Mouse (Mus musculus) small intestine, adult 2 months (tissue): ENCODE results near the gene Dcbld2.
"Not testable (repeated sequence)": the region's sequence is repeated elsewhere in the genome, so short reads cannot be mapped to it uniquely, and the experiment has no call there.

Experiments
- CTCF ChIP-seq: fragments of 200-500 bp; IDR thresholded peaks from 2 replicates; pipeline ENCODE4 v1.5.1; 2012; ENCODE audit warnings: low read depth, mild to moderate bottlenecking, control low read depth, inconsistent platforms, low read length, moderate library complexity, mixed read lengths; ENCODE audit not compliant: insufficient replicate concordance, insufficient read length; ENCODE audit errors: extremely low read depth
- POLR2A ChIP-seq: fragments of 200-500 bp; IDR thresholded peaks from 2 replicates; pipeline ENCODE4 v1.6.1; 2012; ENCODE audit warnings: low read depth, mild to moderate bottlenecking, control low read depth, inconsistent platforms, low read length, moderate library complexity

- TF ChIP-seq CTCF, POLR2A: not testable (repeated sequence)
Observed at GRCm38 (mm10) chr16:58459966-58460365, 51.7 kb downstream of the Dcbld2 start.
